Mouse (Mus musculus) liver, embryonic 16.5 days (tissue): Measurements from ENCODE around the gene Gm20918. TPM values are rescaled to one million over a fixed set of nuclear protein-coding genes. Genes with fewer than 3 reads are reported as not detected.
"Not testable (repeated sequence)": the region's sequence is repeated elsewhere in the genome, so short reads cannot be mapped to it uniquely, and the experiment has no call there.

ENCODE experiments used
- ATAC-seq: fragments of 200-750 bp; cut with Nextera tagmentation; 2 replicates; pipeline ENCODE4 v1.8.0; 2017; ENCODE audit warnings: low read depth, mild to moderate bottlenecking, moderate number of reproducible peaks, moderate library complexity
- H3K27ac ChIP-seq: fragments of 300-500 bp; sonication (generic); 2 replicates; pipeline ENCODE4 v1.5.1; 2014; ENCODE audit warnings: mild to moderate bottlenecking, low read length
- H3K27me3 ChIP-seq: fragments of 300-500 bp; sonication (generic); 2 replicates; pipeline ENCODE4 v1.6.1; 2014; ENCODE audit warnings: low read depth, low read length, mixed read lengths; ENCODE audit not compliant: control insufficient read depth, insufficient read depth
- H3K36me3 ChIP-seq: fragments of 300-500 bp; sonication (generic); 2 replicates; pipeline ENCODE4 v1.6.1; 2014; ENCODE audit warnings: mild to moderate bottlenecking; ENCODE audit not compliant: control insufficient read depth, insufficient read depth
- H3K4me1 ChIP-seq: fragments of 300-500 bp; sonication (generic); 2 replicates; pipeline ENCODE4 v1.6.1; 2014; ENCODE audit warnings: low read depth, low read length, mixed read lengths; ENCODE audit not compliant: control insufficient read depth
- H3K4me2 ChIP-seq: fragments of 300-500 bp; sonication (generic); 2 replicates; pipeline ENCODE4 v1.6.1; 2014; ENCODE audit warnings: low read depth, low read length, mixed read lengths
- H3K4me3 ChIP-seq: fragments of 300-500 bp; sonication (generic); 2 replicates; pipeline ENCODE4 v1.5.1; 2014; ENCODE audit warnings: low read depth, mild to moderate bottlenecking, low read length
- H3K9ac ChIP-seq: fragments of 300-500 bp; sonication (generic); 2 replicates; pipeline ENCODE4 v1.6.1; 2014; ENCODE audit warnings: low read depth, low read length
- H3K9me3 ChIP-seq: fragments of 300-500 bp; sonication (generic); replicated peaks from 2 replicates; pipeline ENCODE4 v1.6.1; 2016; ENCODE audit warnings: low read length; ENCODE audit not compliant: control insufficient read depth
- polyA plus RNA-seq: library from polyadenylated mRNA; unstranded; fragments of >200 nt; fragmentation: Nextera tagmentation; extraction: Ambion mirVana; gene quantifications from 2 replicates; pipeline ENCODE4 v1.2.1, GENCODE M21; 2015

Gm20918 gene
- not detected in 2 replicates for polyA plus RNA-seq

DNA sequence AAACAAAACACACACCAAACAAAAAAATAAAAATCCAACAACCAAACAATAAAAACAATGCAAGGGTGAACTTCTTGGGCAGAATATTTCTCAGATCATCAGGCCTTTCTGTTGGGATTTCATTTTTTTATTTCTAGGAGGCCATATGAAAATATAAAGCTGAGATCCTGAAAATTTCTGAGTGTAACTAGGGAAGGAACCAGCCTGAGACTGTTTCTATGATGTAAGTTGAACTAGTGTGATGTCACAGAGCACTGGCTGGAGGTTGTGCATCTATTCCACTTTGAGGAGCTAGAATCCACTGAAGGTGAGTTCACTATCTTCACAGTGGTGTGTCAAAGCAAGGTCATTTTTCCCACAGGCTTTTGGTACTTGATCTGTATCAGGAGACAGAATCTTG, at the start of gene Gm20918:
Gene Gm20918 (plus strand): TSS at position 301 of the 400 bp plus-strand sequence.
- H3K4me3 ChIP-seq, H3K27ac ChIP-seq, H3K36me3 ChIP-seq, H3K9me3 ChIP-seq, H3K9ac ChIP-seq, ATAC-seq, H3K4me1 ChIP-seq, H3K27me3 ChIP-seq, H3K4me2 ChIP-seq: not testable (repeated sequence)

Other genes with a start within 250 kb of the Gm20918 start
- gene Gm21820, start 205.5 kb downstream of the Gm20918 start, polyA plus RNA-seq = not detected in 2 replicates